Mouse (Mus musculus): ENCODE data around the gene Gprc5b. TPM values are rescaled to one million over a fixed set of nuclear protein-coding genes. Genes with fewer than 3 reads are reported as not detected.

Gprc5b gene
- total and polyA plus RNA-seq, 2 experiments: 0.17 to 0.37 TPM

- 90% methylated on average over 4 of the region's 4 CpGs for WGBS
These were observed 21.6 kb downstream of the Gprc5b start for GRCm38 (mm10) chr7:118973377-118973776.

GRCm38 (mm10) chr7:118972306-118972705 lies 22.7 kb downstream of the Gprc5b start:
- Histone ChIP-seq H3K79me2 (ENCODE audit: control insufficient read depth, insufficient read depth, low read length) (no peaks in the 10 kb centered on the region), H3K4me1 (ENCODE audit: control insufficient read depth, insufficient read depth, low read length) (no peaks in the 10 kb centered on the region), H3K4me3 (ENCODE audit: insufficient read depth, low read depth, low read length) (no peak overlapping the region), H3K27me3 (ENCODE audit: control insufficient read depth, insufficient read depth, low read length) (no peaks in the 10 kb centered on the region), H3K9ac (ENCODE audit: low read depth, low read length) (no peak overlapping the region), H3K36me3 (ENCODE audit: control insufficient read depth, insufficient read depth, low read length) (no peaks in the 10 kb centered on the region), H3K27ac (replicated peaks; ENCODE audit: insufficient read depth, low read depth, low read length) (no peak overlapping the region)
- TF ChIP-seq POLR2A (IDR thresholded peaks at IDR 0.05; ENCODE audit: extremely low read depth, insufficient read depth, low read length): no peak
- TF ChIP-seq CTCF (IDR thresholded peaks at IDR 0.05; ENCODE audit: low read depth, low read length): no peak
- WGBS: 87% methylated on average over 5 of the region's 5 CpGs
- no peak for DNase-seq (ENCODE audit: extremely low read depth, low read depth, low spot score)

More at GRCm38 (mm10) chr7:118973377-118973776, 21.6 kb downstream of the Gprc5b start:
- H3K4me1 ChIP-seq (ENCODE audit: control insufficient read depth, insufficient read depth, low read length): no peaks in the 10 kb centered on the region
- TF ChIP-seq CTCF (IDR thresholded peaks at IDR 0.05; ENCODE audit: low read depth, low read length) (no peak), POLR2A (IDR thresholded peaks at IDR 0.05; ENCODE audit: extremely low read depth, insufficient read depth, low read length) (no peak)
- no peaks in the 10 kb centered on the region for H3K79me2 ChIP-seq (ENCODE audit: control insufficient read depth, insufficient read depth, low read length)
- H3K4me3 ChIP-seq (ENCODE audit: insufficient read depth, low read depth, low read length): no peak overlapping the region
- no peaks in the 10 kb centered on the region for H3K27me3 ChIP-seq (ENCODE audit: control insufficient read depth, insufficient read depth, low read length)
- H3K27ac ChIP-seq (replicated peaks; ENCODE audit: insufficient read depth, low read depth, low read length): no peak overlapping the region
- no peak overlapping the region for H3K9ac ChIP-seq (ENCODE audit: low read depth, low read length)
- H3K36me3 ChIP-seq (ENCODE audit: control insufficient read depth, insufficient read depth, low read length): no peaks in the 10 kb centered on the region
- no peak for DNase-seq (ENCODE audit: extremely low read depth, low read depth, low spot score)

- TF ChIP-seq CTCF (IDR thresholded peaks at IDR 0.05; ENCODE audit: low read depth, low read length): no peak
- TF ChIP-seq POLR2A (IDR thresholded peaks at IDR 0.05; ENCODE audit: extremely low read depth, insufficient read depth, low read length): no peak
- Histone ChIP-seq H3K36me3 (ENCODE audit: control insufficient read depth, insufficient read depth, low read length) (no peaks in the 10 kb centered on the region), H3K9ac (ENCODE audit: low read depth, low read length) (no peak overlapping the region), H3K27ac (replicated peaks; ENCODE audit: insufficient read depth, low read depth, low read length) (no peak overlapping the region), H3K4me1 (ENCODE audit: control insufficient read depth, insufficient read depth, low read length) (no peaks in the 10 kb centered on the region), H3K79me2 (ENCODE audit: control insufficient read depth, insufficient read depth, low read length) (no peaks in the 10 kb centered on the region), H3K4me3 (ENCODE audit: insufficient read depth, low read depth, low read length) (no peak overlapping the region), H3K27me3 (ENCODE audit: control insufficient read depth, insufficient read depth, low read length) (no peaks in the 10 kb centered on the region)
- 77% methylated on average over 8 of the region's 8 CpGs for WGBS
- DNase-seq (ENCODE audit: extremely low read depth, low read depth, low spot score): no peak
These were observed 23.5 kb downstream of the Gprc5b start for GRCm38 (mm10) chr7:118971499-118971898.

GRCm38 (mm10) chr7:118968870-118969269 lies 26.1 kb downstream of the Gprc5b start:
- Histone ChIP-seq H3K4me3 (ENCODE audit: insufficient read depth, low read depth, low read length) (no peak overlapping the region), H3K27me3 (ENCODE audit: control insufficient read depth, insufficient read depth, low read length) (no peaks in the 10 kb centered on the region), H3K4me1 (ENCODE audit: control insufficient read depth, insufficient read depth, low read length) (no peaks in the 10 kb centered on the region), H3K9ac (ENCODE audit: low read depth, low read length) (no peak overlapping the region), H3K79me2 (ENCODE audit: control insufficient read depth, insufficient read depth, low read length) (no peaks in the 10 kb centered on the region), H3K27ac (replicated peaks; ENCODE audit: insufficient read depth, low read depth, low read length) (no peak overlapping the region), H3K36me3 (ENCODE audit: control insufficient read depth, insufficient read depth, low read length) (no peaks in the 10 kb centered on the region)
- no peak for DNase-seq (ENCODE audit: extremely low read depth, low read depth, low spot score)
- WGBS: 97% methylated on average over 3 of the region's 3 CpGs
- TF ChIP-seq CTCF (IDR thresholded peaks at IDR 0.05; ENCODE audit: low read depth, low read length): no peak
- no peak for TF ChIP-seq POLR2A (IDR thresholded peaks at IDR 0.05; ENCODE audit: extremely low read depth, insufficient read depth, low read length)

GRCm38 (mm10) chr7:118965198-118965597 lies 29.8 kb downstream of the Gprc5b start:
- Histone ChIP-seq H3K9ac (ENCODE audit: low read depth, low read length) (no peak overlapping the region), H3K4me1 (ENCODE audit: control insufficient read depth, insufficient read depth, low read length) (no peaks in the 10 kb centered on the region), H3K27ac (replicated peaks; ENCODE audit: insufficient read depth, low read depth, low read length) (no peak overlapping the region), H3K36me3 (ENCODE audit: control insufficient read depth, insufficient read depth, low read length) (no peaks in the 10 kb centered on the region), H3K4me3 (ENCODE audit: insufficient read depth, low read depth, low read length) (no peak overlapping the region), H3K79me2 (ENCODE audit: control insufficient read depth, insufficient read depth, low read length) (no peaks in the 10 kb centered on the region), H3K27me3 (ENCODE audit: control insufficient read depth, insufficient read depth, low read length) (no peaks in the 10 kb centered on the region)
- no peak for TF ChIP-seq POLR2A (IDR thresholded peaks at IDR 0.05; ENCODE audit: extremely low read depth, insufficient read depth, low read length)
- TF ChIP-seq CTCF (IDR thresholded peaks at IDR 0.05; ENCODE audit: low read depth, low read length): no peak
- DNase-seq (ENCODE audit: extremely low read depth, low read depth, low spot score): no peak
- WGBS: 35% methylated on average over 7 of the region's 7 CpGs

- Histone ChIP-seq H3K79me2 (ENCODE audit: control insufficient read depth, insufficient read depth, low read length) (no peaks in the 10 kb centered on the region), H3K9ac (ENCODE audit: low read depth, low read length) (no peak overlapping the region), H3K27me3 (ENCODE audit: control insufficient read depth, insufficient read depth, low read length) (no peaks in the 10 kb centered on the region), H3K27ac (replicated peaks; ENCODE audit: insufficient read depth, low read depth, low read length) (no peak overlapping the region), H3K36me3 (ENCODE audit: control insufficient read depth, insufficient read depth, low read length) (no peaks in the 10 kb centered on the region), H3K4me1 (ENCODE audit: control insufficient read depth, insufficient read depth, low read length) (no peaks in the 10 kb centered on the region), H3K4me3 (ENCODE audit: insufficient read depth, low read depth, low read length) (no peak overlapping the region)
- WGBS: 14% methylated on average over 3 of the region's 3 CpGs
- DNase-seq (ENCODE audit: extremely low read depth, low read depth, low spot score): no peak
- no peak for TF ChIP-seq CTCF (IDR thresholded peaks at IDR 0.05; ENCODE audit: low read depth, low read length)
- no peak for TF ChIP-seq POLR2A (IDR thresholded peaks at IDR 0.05; ENCODE audit: extremely low read depth, insufficient read depth, low read length)
These were observed 30.2 kb downstream of the Gprc5b start for GRCm38 (mm10) chr7:118964777-118965176.

All from liver, adult 2 months (tissue).